Mouse (Mus musculus): ENCODE results near the gene Zfp280b.
"Not testable (repeated sequence)": the region's sequence is repeated elsewhere in the genome, so short reads cannot be mapped to it uniquely, and the experiment has no call there.

Zfp280b gene

GRCm38 (mm10) chr10:76032402-76033118, at the start of gene Zfp280b:
Zfp280b (plus strand) TSS chr10:76032650.
- DNase-seq (ENCODE audit: low read depth, low spot score): peak; percentile 81

- DNase-seq (ENCODE audit: low read depth, low spot score): no peak
Measured at GRCm38 (mm10) chr10:75990430-75991042, 41.9 kb upstream of the Zfp280b start.

DNA sequence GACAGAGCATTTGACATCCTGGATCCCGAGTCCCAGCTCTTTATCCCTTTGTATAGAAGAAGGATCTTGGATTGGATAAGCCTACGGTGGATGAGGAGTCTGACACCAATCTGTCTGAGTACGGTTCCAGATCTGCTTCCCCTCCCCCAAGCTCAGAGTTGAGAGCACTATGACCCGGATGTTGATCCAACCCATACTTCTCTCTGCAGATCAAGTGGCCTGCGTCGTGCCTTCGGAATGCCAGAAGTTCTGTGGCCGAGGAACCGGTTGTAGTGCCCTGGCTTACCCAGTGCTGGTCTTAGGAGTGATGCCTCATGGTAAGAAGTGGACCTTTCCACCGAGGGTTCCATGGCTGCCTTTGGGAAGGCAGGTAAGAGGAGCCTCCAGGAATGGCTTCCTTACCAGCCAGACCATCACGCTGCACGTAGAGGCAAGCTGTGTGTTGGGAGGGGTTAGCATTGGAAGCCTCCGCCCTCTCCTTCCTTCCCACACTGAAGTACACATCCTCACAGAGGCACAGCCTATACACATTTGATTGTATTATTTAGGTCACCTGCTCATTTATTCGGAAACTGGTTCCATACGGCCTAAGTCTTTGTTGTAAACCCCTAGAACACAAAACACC, 38.7 kb upstream of the Zfp280b start:
- DNase-seq (ENCODE audit: low read depth, low spot score): no peak

GRCm38 (mm10) chr10:75994531-75995210, 37.8 kb upstream of the Zfp280b start:
- DNase-seq (ENCODE audit: low read depth, low spot score): not testable (repeated sequence)

- no peak for DNase-seq (ENCODE audit: low read depth, low spot score)
Measured at GRCm38 (mm10) chr10:75995463-75995862, 37.0 kb upstream of the Zfp280b start.

DNA sequence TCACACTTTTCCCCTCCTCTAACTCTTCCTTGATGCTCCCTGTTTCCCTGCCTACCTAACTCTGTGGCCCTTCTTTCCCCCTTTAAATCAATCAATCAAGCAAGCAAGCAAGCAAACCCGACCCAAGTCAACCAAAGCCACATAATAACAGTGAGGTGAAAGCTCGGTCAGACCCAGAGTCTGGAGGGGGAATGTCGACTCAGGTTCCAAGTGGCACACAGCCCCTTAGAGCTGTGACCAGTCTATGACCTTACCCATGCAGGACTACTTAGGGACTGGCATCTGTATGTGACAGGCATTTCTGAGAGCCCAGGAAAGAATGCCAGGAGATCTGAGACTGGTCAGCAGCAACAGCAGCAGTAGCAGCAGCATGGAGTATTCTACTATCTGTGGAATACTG, 36.1 kb upstream of the Zfp280b start:
- DNase-seq (ENCODE audit: low read depth, low spot score): no peak

GRCm38 (mm10) chr10:76001160-76001559, 31.3 kb upstream of the Zfp280b start:
- no peak for DNase-seq (ENCODE audit: low read depth, low spot score)

GRCm38 (mm10) chr10:76002101-76002521, 30.3 kb upstream of the Zfp280b start:
- no peak for DNase-seq (ENCODE audit: low read depth, low spot score)

DNA sequence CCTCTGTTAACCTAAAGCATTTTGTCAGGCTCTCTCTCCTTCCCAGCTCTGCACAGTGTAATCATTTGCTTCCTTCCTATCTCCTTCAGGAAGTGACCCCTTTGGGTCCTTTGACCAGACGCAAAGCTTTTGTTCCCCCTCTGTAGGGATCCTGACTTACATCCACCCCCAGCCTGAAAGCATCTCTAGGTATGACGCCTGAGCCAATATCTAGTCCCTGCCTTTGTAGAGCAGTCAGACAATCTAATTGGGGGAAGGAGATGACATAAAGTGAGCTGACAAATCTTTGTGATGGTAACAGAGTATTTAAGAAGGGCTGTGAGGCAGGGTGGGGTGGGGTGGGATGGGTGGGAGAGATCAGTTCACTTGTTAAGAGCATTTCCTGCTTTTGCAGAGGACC, 29.8 kb upstream of the Zfp280b start:
- no peak for DNase-seq (ENCODE audit: low read depth, low spot score)

- no peak for DNase-seq (ENCODE audit: low read depth, low spot score)
Measured at GRCm38 (mm10) chr10:76003221-76003620, 29.2 kb upstream of the Zfp280b start.

DNA sequence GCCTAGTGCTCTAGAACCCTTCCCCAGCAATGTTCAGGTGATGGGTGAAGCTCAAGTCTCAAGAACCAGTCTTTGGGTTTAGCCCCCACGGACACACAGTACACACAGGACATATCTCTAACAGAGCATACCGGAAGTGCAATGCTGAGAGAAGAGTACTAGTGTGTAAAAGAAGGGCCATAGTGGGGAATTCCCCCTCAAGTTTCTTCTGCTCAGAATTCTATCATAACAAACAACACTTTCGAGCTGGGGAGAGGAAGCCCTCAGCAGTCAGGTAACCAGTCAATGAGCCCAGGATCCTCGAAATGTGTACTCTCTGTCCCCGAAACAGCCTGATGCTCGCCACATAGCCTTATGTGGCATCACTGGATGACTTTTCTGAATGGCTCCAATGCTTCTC, 26.1 kb upstream of the Zfp280b start:
- no peak for DNase-seq (ENCODE audit: low read depth, low spot score)

GRCm38 (mm10) chr10:76009812-76010211, 22.6 kb upstream of the Zfp280b start:
- DNase-seq (ENCODE audit: low read depth, low spot score): no peak

GRCm38 (mm10) chr10:76012922-76013321, 19.5 kb upstream of the Zfp280b start:
- DNase-seq (ENCODE audit: low read depth, low spot score): no peak

DNA sequence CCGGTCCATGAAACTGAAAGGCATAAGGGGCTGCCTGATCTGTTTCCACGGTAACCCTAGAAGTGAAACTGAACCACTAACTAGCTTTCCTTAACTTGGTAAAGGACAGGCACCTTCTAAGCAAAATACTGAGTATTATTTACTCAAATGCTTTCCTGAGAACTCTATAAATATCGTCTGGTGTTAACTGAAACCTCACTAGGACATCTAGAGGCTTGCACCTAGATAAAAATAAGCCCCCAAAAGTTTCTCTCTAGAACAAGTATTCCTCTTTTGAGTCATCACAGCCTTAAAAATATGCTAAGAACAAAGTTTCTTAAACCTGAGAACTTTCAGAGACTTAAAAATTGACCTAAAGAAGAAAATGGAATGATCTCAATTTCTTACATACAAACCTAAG, 15.6 kb upstream of the Zfp280b start:
- DNase-seq (ENCODE audit: low read depth, low spot score): no peak

DNA sequence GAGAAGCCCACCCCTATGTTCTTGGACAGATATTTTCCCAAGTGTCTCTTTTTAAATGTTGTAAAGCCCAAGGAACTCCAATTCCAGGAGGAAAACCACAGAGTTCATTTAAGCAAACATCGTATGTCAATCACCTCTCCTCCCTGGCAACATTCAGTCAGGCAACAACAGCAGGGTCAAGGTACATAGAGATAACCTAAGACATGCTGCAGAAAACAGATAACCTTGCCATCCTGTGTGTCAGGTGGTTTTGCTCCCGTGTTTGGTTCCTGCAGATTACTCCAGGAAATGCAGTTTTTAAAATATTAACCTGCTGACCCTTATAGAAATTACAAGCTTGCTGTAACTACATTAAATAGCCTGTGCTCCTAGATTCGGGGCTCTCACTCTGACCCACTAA, 10.7 kb upstream of the Zfp280b start:
- no peak for DNase-seq (ENCODE audit: low read depth, low spot score)

GRCm38 (mm10) chr10:76023921-76024320, 8.5 kb upstream of the Zfp280b start:
- no peak for DNase-seq (ENCODE audit: low read depth, low spot score)

- DNase-seq (ENCODE audit: low read depth, low spot score): no peak
Measured at GRCm38 (mm10) chr10:76025470-76026190, 6.8 kb upstream of the Zfp280b start.

DNA sequence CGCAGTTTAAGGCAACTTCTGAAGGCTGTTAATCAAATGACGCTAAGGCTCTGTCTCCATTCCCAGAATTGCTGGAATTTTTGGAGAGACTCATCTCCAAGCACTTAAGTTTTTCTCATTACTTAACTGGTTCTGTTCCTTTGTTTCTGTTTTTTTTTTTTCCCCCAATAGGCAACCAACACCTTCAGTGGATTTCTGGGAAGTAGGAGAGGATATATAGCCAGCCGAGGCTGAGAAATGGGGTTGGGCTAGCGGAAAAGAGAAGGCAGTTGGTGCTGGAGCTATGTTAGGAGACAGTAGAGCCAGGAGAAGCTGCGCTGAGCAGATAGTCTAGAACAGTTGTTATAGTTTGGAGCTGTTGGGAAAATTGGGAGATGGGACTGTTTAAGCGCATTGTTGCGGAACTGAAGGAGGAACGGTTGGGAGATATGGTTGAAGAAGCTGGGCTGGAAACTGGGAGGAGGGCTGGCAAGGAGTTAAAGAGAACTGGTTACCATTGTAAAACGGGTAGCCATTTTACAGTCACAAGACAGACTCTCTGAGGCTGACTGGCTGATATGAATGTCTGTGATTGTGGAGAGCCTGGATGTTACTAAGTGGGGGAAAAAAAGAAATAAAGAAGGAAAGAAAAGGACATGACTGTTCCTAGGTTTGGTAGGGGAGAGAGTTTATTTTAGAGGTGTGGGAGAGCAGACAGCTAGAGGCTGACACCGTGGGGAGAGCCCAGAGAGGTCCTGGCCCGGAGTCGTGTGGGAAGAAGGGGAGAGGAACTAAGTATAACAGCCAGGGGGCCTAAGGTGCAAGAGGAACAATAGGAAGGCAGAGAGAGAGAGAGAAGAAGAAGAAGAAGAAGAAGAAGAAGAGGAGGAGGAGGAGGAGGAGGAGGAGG, 5.1 kb upstream of the Zfp280b start:
- no peak for DNase-seq (ENCODE audit: low read depth, low spot score)

DNA sequence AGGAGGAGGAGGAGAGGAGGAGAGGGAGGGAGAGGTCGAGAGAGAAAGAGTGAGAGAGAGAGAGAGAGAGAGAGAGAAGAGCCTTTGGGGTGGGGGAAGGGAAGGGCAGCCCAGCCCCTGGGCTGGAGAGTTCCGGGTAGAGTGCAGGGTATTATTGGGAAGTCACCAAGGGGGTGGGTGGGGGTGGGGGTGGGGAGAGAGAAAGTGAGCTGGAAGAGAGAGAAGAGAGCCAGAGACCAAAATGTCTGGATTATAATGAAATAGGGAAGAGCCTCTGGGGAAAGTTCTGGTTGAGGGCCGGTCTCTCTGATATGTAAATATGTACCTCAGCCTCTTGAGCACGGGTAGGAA, 4.5 kb upstream of the Zfp280b start:
- no peak for DNase-seq (ENCODE audit: low read depth, low spot score)

DNA sequence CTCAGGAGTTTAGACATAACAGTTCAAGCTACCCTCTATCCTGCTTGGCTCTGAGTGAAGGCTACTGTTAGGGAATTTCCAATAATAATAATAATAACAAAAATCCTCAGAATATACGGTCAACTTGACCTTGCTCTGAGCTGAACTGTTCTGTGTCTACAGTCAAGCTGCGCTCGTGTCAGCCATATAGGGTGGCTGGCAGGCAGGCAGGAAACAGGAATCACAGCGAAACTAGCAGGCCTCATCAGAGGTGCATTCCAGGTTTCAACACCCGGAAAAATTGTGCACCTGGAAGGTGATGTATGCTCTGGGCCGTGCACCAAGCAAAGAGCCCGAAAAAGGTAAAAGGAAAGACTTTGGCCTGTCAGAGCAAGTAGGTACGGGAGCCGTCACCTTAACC, 4.1 kb upstream of the Zfp280b start:
- DNase-seq (ENCODE audit: low read depth, low spot score): no peak

DNA sequence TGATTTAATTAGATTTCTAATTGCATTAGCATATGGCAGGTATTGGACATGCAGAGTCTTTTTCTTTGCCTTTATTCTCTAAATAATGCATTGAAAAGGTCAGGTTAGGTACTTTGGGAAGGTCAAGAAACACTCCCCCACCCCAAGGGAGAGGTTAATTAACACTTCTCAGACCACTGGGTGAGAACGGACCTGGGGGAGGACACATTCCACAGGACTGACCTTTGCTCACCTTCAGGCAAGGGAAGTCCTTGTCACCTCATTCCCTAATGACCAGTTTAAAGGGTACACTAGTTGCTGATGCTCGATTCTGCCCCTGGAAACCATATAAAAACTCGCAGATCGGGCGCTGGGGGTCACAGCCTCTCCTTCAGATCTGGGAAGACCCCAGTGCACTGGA, 3.2 kb upstream of the Zfp280b start:
- no peak for DNase-seq (ENCODE audit: low read depth, low spot score)
